Mouse (Mus musculus): ENCODE measurements around the gene Sod3.

- TF ChIP-seq CTCF (IDR thresholded peaks at IDR 0.05; ENCODE audit: extremely low read depth, insufficient read length, insufficient replicate concordance, low read depth, low read length): no peak
- no peak for TF ChIP-seq POLR2A (IDR thresholded peaks at IDR 0.05; ENCODE audit: low read depth, low read length)
Observed at GRCm38 (mm10) chr5:52358120-52358519, 5.5 kb upstream of the Sod3 start.
